Mouse (Mus musculus): ENCODE data around the gene Amotl2. TPM values are rescaled to one million over a fixed set of nuclear protein-coding genes. Genes with fewer than 3 reads are reported as not detected.

Amotl2 gene
- polyA plus RNA-seq, 1 experiment, result 67.2 TPM

DNA sequence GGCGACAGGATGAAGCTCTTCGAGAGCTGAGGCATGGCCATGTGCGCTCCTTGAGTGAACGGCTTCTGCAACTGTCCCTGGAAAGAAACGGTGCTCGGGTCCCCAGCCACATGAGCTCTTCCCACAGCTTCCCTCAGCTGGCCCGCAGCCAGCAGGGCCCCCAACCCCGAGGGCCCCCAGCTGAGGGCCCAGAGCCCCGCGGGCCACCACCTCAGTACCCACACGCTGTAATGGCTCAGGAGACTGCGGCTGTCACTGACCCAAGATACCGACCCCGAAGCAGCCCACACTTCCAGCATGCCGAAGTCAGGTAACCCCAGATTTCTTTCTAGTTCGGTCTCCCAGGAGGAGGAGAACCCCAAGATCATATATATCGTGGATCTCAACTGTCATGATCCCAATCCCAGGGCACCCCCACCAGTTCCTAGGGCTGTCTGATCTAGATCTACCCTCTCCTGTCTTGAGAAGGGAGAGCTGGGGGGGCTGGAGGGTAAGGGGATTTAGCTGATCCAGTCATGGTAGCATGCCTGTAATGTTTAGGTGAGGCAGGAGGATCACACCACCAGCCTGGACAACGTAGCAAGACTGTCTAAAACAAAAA is 4.2 kb downstream of the Amotl2 start:
- peak overlapping the region; percentile 98 for H3K4me3 ChIP-seq
- H3K4me2 ChIP-seq (ENCODE audit: low read depth), result peak overlapping the region; percentile 88
- no peak for TF ChIP-seq E2F4 (IDR thresholded peaks at IDR 0.05; ENCODE audit: insufficient read depth)

DNA sequence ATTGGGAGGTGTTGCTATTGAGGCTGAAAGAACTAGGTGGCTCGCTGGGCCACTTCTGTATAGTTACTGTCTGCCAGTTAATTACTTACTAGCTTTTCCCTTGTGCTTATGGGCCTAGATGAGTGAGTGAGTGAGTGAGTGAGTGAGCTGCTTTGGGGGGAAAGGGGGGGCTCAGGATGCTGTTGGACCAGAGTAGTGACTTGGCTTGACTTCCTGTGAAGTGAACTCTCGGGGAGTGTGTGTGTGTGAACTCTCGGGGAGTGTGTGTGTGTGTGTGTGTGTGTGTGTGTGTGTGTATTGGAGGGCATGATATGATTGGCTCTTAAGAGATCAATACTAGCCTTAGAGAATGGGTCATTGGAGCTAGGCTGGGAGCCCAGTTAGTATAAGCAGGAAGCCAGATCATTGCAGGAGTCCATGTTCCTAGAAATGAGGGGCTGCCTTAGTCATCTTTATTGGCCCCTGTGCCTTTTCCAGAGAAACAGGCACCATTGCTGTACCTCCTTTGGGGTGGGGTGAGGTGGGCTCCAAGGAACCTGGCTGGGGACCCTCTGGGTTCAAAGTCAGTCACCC is 5.0 kb downstream of the Amotl2 start:
- TF ChIP-seq REST (IDR thresholded peaks at IDR 0.05; ENCODE audit: insufficient read depth, insufficient read length), result no peak
- TF ChIP-seq CEBPB (IDR thresholded peaks at IDR 0.05; ENCODE audit: insufficient read depth, poor library complexity, severe bottlenecking), result no peak
- TF ChIP-seq POLR2A (IDR thresholded peaks at IDR 0.05; ENCODE audit: insufficient read length, low read depth), result no peak
- no peak for TF ChIP-seq TCF3 (IDR thresholded peaks at IDR 0.05; ENCODE audit: insufficient read length, low read depth)
- no peak for TF ChIP-seq MYOG (IDR thresholded peaks at IDR 0.05; ENCODE audit: control insufficient read depth in 1 of 3, insufficient read depth in 1 of 3, insufficient read length in 2 of 3, low read depth in 2 of 3)
- TF ChIP-seq E2F4 (IDR thresholded peaks at IDR 0.05; ENCODE audit: insufficient read depth), result no peak
- TF ChIP-seq MAX (IDR thresholded peaks at IDR 0.05; ENCODE audit: low read depth), result no peak
- no peak for TF ChIP-seq MYOD1 (IDR thresholded peaks at IDR 0.05; ENCODE audit: control insufficient read depth in 1 of 3, insufficient read length in 2 of 3, low read depth in 2 of 3)
- TF ChIP-seq USF1 (IDR thresholded peaks at IDR 0.05; ENCODE audit: low read depth), result no peak
- no peak for TF ChIP-seq POLR2AphosphoS2 (IDR thresholded peaks at IDR 0.05; ENCODE audit: insufficient read length, low read depth)

More for the DNA sequence above, 4.2 kb downstream of the Amotl2 start:
- Histone ChIP-seq H3K79me2 (ENCODE audit: control insufficient read depth, insufficient read depth) (peaks cover 56% of the 10 kb centered on the region), H3K27me3 (ENCODE audit: control insufficient read depth, insufficient read depth, insufficient read length) (no peaks in the 10 kb centered on the region), H3ac (ENCODE audit: control insufficient read depth, insufficient read length) (peak overlapping the region; percentile 88), H3K36me3 (ENCODE audit: control insufficient read depth, insufficient read depth) (peaks cover 33% of the 10 kb centered on the region)

DNA sequence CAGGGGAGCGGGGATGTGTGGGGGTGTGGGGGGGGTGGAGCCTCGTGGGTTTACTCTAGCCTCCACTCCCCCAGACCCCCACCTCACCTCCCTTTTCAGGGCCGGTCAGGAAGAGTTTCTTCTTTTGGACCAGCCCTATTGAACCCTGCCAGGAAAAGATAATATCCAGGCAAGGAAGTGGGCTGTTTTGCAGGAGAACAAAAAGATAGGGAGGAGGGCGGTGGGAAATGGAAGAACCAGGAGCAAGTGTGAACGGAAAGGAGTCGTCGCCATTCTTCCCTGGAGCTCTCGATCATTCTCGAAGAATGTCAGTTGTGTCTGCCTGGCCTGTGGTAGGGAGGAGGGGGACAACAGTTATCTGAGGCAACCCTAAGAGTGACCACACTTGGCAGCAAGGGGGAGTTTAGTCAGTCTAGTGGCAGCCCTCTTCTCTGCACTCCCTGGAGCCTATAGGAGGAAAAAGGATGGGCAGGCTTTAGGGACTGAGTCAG is 5.6 kb downstream of the Amotl2 start:
- peaks cover 62% of the 10 kb centered on the region for H3K79me2 ChIP-seq (ENCODE audit: control insufficient read depth, insufficient read depth)
- TF ChIP-seq MYOG (IDR thresholded peaks at IDR 0.05; ENCODE audit: control insufficient read depth in 1 of 3, insufficient read depth in 1 of 3, insufficient read length in 2 of 3, low read depth in 2 of 3) (no peak), POLR2AphosphoS2 (IDR thresholded peaks at IDR 0.05; ENCODE audit: insufficient read length, low read depth) (peak; percentile 48), USF1 (IDR thresholded peaks at IDR 0.05; ENCODE audit: low read depth) (no peak), TCF3 (IDR thresholded peaks at IDR 0.05; ENCODE audit: insufficient read length, low read depth) (no peak)
- H3K4me3 ChIP-seq, result peak overlapping the region; percentile 98
- H3K27me3 ChIP-seq (ENCODE audit: control insufficient read depth, insufficient read depth, insufficient read length), result no peaks in the 10 kb centered on the region
- H3K36me3 ChIP-seq (ENCODE audit: control insufficient read depth, insufficient read depth), result peaks cover 40% of the 10 kb centered on the region
- H3ac ChIP-seq (ENCODE audit: control insufficient read depth, insufficient read length), result no peak overlapping the region
- peak overlapping the region; percentile 88 for H3K4me2 ChIP-seq (ENCODE audit: low read depth)

More for the DNA sequence above, 5.0 kb downstream of the Amotl2 start:
- Histone ChIP-seq H3ac (ENCODE audit: control insufficient read depth, insufficient read length) (peak overlapping the region; percentile 88), H3K79me2 (ENCODE audit: control insufficient read depth, insufficient read depth) (peaks cover 56% of the 10 kb centered on the region), H3K27me3 (ENCODE audit: control insufficient read depth, insufficient read depth, insufficient read length) (no peaks in the 10 kb centered on the region), H3K4me3 (peak overlapping the region; percentile 98), H3K36me3 (ENCODE audit: control insufficient read depth, insufficient read depth) (peaks cover 34% of the 10 kb centered on the region), H3K4me2 (ENCODE audit: low read depth) (peak overlapping the region; percentile 88)

DNA sequence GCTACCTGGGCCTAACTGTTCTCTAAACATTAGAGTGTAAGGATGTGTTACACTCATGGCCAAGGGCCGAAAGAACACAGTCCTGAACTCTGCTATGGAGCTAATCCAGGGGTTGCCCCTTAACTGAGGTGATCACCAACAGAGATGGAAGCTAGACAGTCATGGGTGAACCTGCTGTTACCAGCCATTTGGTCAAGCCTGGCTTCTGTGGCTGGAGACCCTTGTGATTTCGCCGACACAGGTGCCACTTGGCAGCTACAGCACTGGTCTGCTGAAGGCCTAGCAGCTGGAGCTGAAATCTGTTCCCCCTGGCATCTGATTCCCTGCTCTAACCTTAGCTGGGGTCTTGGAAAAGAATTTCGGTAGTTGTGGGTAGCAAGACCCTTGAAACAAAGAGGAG is 6.3 kb downstream of the Amotl2 start:
- Histone ChIP-seq H3K4me2 (ENCODE audit: low read depth) (peak overlapping the region; percentile 88), H3K36me3 (ENCODE audit: control insufficient read depth, insufficient read depth) (peaks cover 46% of the 10 kb centered on the region), H3K4me3 (peak overlapping the region; percentile 98), H3K27me3 (ENCODE audit: control insufficient read depth, insufficient read depth, insufficient read length) (no peaks in the 10 kb centered on the region), H3K79me2 (ENCODE audit: control insufficient read depth, insufficient read depth) (peaks cover 68% of the 10 kb centered on the region), H3ac (ENCODE audit: control insufficient read depth, insufficient read length) (no peak overlapping the region)
- TF ChIP-seq POLR2AphosphoS2 (IDR thresholded peaks at IDR 0.05; ENCODE audit: insufficient read length, low read depth), result peak; percentile 52
- TF ChIP-seq POLR2A (IDR thresholded peaks at IDR 0.05; ENCODE audit: insufficient read length, low read depth), result peak; percentile 20
- TF ChIP-seq MAX (IDR thresholded peaks at IDR 0.05; ENCODE audit: low read depth), result no peak
- TF ChIP-seq REST (IDR thresholded peaks at IDR 0.05; ENCODE audit: insufficient read depth, insufficient read length), result no peak
- peak in 1 of 3 experiments; percentile 66 for TF ChIP-seq MYOG (IDR thresholded peaks at IDR 0.05; ENCODE audit: control insufficient read depth in 1 of 3, insufficient read depth in 1 of 3, insufficient read length in 2 of 3, low read depth in 2 of 3)
- TF ChIP-seq MYOD1 (IDR thresholded peaks at IDR 0.05; ENCODE audit: control insufficient read depth in 1 of 3, insufficient read length in 2 of 3, low read depth in 2 of 3), result peak in 2 of 3 experiments; percentile 26 to 28

DNA sequence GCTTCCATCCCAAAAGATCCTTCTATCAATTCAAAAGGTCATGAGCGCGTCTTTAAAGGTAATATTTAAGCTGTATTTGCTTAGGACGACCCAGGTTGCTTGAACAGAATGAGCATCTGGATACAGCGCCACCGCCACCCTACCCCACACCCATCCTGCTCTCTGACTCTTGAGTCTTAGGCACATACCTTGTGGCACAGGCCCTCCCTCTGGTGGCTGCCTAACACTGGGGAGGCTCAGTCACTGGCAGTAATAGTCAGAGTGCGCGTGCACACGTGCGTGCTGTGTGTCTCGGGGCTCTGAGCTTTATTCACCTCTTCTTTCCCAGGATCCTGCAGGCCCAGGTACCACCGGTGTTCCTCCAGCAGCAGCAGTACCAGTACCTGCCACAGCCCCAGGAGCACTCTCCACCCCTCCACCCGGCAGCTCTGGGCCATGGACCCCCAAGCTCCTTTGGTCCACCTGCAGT is 6.8 kb downstream of the Amotl2 start:
- TF ChIP-seq POLR2A (IDR thresholded peaks at IDR 0.05; ENCODE audit: insufficient read length, low read depth), result peak; percentile 50
- TF ChIP-seq E2F4 (IDR thresholded peaks at IDR 0.05; ENCODE audit: insufficient read depth), result no peak
- TF ChIP-seq POLR2AphosphoS2 (IDR thresholded peaks at IDR 0.05; ENCODE audit: insufficient read length, low read depth), result peak; percentile 83
- Histone ChIP-seq H3K79me2 (ENCODE audit: control insufficient read depth, insufficient read depth) (peaks cover 66% of the 10 kb centered on the region), H3ac (ENCODE audit: control insufficient read depth, insufficient read length) (no peak overlapping the region), H3K36me3 (ENCODE audit: control insufficient read depth, insufficient read depth) (peaks cover 51% of the 10 kb centered on the region), H3K4me2 (ENCODE audit: low read depth) (peak overlapping the region; percentile 88), H3K4me3 (peak overlapping the region; percentile 98), H3K27me3 (ENCODE audit: control insufficient read depth, insufficient read depth, insufficient read length) (no peaks in the 10 kb centered on the region)

Data from myocyte (in vitro differentiated cells).